Mouse (Mus musculus) left cerebral cortex, postnatal 10 days (tissue): ENCODE measurements around the gene Abr. TPM values are rescaled to one million over a fixed set of nuclear protein-coding genes. Genes with fewer than 3 reads are reported as not detected.

ENCODE experiments used
- DNase-seq, 2 experiments: peaks; one replicate each; pipeline ENCODE4 v3.0.0; 2021 to 2022; ENCODE audit warnings: low spot score in 2 of 2, mixed read lengths in 1 of 2; ENCODE audit errors: extremely low spot score in 1 of 2
- intact Hi-C: fragments of 180-260 bp; cut with DNase I; formaldehyde crosslinking; loops from one replicate; pipeline ENCODE4 v1.15.1; 2025
- total RNA-seq, 2 experiments: library from RNA; stranded (reverse); gene quantifications; 2 replicates each; pipeline ENCODE4 v1.2.3; 2021

The Abr gene
- total RNA-seq, 2 experiments from 2014 or later = 322 to 328 TPM

DNA sequence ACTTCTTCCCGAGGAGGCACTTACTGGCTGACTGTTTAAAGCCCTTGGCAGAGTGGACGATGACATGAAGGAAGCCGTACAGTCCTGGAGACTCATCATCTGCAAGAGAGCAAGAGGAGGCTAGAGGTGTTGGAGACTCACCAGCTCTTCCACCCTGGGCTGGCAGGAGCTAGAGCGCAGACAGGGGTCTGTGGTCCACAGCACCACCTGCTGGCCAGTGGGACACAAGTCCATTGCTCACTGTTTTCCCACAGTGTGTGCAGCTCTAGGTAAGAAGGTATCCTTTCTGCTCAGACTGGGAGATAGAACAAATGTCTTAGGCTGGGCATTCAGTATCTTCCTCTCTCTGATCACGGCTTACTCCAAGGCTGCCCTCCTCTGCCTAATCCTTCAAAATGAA is 167.6 kb downstream of the Abr start:
- intact Hi-C loops = loop anchor here (2.0 to 10.0 kb wide), 2 partner anchors 38 to 120 kb away; no protein-coding TSS in a partner anchor
- DNase-seq = peak; percentile 51 to 86

DNA sequence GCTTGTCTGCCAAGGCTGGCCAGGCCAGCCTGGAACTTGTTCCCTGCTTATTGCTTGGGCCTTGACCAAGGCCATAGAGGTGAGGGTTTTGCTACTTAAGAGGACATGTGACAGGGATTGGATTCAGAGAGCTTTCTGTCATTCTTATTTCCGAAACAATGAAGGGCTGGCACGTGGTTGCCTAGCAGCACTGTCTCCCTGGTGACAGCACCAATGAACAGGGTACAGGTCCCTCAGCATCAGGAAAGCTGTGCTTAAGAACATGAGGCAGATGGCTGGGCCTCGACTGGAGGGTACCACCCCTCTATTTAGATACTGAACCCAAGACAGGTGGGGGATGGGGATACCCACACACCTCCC is 171.9 kb downstream of the Abr start:
- intact Hi-C loops = loop anchor here (10.0 kb wide), 1 partner anchor 125 kb away; no protein-coding TSS in a partner anchor
- peak in 1 of 2 experiments; percentile 47 for DNase-seq

DNA sequence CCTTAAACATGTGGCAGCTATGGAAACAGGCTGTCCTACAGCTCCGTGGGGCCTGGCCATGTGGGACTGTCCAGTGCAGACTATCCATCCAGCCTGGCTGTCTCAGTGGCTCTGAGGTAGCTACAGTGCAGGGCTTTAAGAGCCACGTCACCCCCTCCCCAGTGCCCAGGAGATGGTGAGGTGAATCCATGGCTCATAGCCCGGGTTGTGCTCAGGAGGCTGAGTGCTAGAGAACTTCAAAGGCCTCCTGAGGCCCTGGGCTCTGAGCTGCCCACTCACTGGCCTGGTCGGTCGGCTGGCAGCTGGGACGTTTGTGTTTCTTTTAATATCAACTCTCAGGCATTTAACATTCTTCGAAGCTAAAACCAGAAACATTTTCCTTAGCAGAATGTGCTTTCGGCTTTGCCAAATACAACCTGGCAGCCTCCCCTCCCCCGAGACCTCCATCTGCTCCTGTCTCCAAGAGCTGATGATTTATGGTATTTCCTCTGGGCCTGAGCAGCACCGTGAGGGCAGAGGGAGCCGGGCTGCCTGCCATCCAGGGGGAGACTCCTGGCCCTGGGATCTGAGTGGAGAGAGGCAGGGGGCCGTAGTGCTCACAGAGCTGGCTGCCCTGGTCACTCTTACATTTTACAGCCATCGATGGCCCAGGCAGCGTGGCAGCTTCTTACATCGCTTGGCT is 172.5 kb downstream of the Abr start:
- intact Hi-C loops = loop anchor here (10.0 kb wide), 1 partner anchor 125 kb away; no protein-coding TSS in a partner anchor
- DNase-seq = peak; percentile 73 to 75

DNA sequence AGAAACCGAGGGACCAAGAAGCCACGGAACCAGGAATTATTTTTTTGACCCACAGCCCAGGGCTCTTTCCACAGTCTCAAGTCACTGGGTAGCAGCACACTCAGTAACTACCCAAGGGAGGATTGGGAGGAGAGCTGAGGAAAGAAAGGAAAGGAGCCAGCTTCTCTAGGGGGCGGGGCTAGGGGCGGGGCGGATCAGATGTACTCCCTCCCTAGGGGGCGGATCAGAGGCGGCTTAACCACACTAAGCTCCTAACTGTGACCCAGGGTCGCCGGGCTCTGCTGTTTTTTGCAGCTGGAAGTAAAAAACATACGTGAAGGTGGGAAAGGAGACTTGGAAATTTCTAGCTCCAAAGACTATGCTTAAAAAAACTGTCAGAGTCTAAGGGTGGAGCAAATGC is 175.9 kb downstream of the Abr start:
- DNase-seq = peak in 1 of 2 experiments; percentile 55
- intact Hi-C loops = no loop called here

DNA sequence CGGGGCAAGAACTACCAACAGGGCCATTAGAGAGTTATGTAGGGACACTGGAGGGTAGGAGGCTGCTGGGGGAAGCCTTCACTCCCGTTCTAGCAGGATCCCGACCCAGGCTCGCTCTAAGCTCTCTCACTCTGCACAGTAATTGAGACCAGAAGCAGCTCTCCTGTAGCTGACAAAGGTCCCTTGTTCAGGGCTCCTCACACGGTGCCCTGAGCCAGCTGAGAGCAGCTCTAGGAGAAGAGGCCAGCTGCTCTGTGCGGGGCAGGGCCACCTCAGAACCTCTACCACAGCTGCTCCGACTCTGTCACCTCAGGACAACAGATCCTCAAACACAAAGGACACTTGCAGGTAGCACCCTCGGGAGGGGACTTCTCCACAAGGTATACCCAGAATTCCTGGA is 176.7 kb downstream of the Abr start:
- intact Hi-C loops = no loop called here
- DNase-seq = no peak

DNA sequence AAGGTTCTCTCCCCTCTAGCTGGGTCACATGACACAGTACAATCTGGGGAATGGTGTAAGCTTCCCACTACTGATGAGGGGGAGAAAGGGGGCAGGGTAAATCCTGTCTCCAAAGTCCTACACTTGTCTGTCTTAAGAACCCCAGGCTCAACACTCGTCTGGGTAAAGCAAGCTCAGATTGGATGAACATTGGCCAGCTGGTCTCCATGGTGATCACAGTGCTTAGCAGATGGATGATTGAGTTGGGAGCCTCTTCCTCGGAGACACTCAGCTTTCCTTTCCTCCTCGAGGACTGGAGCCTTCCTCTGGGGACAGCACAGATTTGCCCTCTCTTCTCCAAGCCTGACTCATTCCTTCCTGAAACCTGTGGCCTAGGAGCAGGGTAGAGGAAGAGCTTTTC is 182.4 kb downstream of the Abr start:
- DNase-seq = peak in 1 of 2 experiments; percentile 65

DNA sequence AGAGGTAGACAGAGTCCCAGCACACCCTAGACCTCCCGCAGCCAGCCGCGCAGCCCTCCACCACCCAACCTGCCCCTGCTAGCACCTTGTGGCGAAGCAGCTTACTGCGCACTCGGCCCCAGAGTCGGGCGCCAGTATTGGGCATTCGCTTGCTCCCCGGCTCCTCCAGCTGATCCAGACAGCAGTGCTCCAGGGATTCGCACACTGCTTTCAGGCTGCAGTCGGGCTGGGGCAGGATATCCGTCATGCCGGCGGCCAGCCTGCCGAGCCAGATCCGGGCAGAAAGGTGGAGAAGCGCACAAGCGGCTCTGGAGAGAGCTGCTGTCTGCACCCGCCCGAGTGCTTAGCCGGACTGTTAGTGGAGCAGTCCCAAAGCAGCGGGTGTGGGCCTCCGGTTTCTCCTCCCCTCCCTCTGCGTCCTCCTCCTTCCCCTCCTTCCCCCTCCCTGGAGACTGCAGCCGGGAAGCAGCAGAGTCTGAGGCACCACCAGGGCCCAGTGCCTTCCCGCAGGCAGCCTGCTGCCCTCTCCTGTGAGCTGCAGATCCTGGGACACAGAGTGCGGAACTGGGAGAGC is 185.2 kb downstream of the Abr start:
- intact Hi-C loops = no loop called here
- DNase-seq = peak in 1 of 2 experiments; percentile 85

More for the DNA sequence above, 182.4 kb downstream of the Abr start:
- intact Hi-C loops = no loop called here

DNA sequence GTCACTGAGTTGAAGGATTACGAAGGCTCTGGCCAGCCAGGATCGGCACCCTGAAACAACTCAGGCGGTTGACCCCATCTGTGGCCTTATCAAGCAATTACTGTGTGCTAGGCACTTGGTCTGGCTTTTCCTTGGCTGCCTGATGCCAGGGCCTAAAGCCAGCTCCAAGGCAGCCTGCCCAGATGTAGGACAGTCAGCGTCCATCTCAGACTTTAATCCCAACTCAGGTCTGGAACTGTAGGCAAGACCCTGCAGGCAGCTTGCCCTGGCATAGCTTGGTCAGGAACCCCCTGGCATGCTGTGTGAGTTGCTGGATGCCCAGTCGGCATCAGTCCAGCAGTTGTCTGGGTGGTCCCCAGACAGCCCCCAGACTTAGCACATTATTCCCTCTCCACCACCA is 186.1 kb downstream of the Abr start:
- DNase-seq = no peak
- intact Hi-C loops = no loop called here

DNA sequence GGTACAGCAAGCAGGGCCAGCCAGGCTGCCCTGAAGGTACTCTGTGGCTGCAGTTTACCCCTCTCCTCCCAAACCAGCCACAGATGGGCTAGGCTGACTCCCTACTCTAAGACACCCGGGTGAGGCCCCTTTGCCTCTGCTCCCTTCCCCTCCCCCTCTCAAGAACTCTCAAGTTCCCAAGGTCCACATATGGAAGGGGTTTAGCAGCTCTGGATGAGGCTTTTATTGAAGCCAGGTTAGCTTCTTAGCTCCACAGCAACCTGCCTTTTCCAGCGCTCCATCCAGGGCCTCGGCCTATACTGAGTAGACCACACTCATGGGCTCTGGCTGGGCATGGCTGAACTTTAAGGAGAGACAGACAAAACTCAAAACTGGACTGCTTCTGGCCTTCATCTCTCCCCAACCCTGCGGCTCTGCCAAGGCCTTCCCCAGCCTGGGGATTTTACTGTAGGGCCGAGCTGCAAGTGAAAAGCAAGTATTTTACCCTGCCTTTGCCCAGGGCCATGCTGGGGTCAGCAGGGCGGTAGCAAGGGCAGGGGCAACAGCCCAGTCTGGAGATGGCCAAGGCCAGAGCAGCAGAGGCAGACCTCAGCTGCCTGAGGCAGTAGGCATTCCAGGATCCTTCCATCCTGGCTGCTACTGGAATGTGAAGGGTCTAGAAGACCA is 192.0 kb downstream of the Abr start:
- intact Hi-C loops = no loop called here
- no peak for DNase-seq

DNA sequence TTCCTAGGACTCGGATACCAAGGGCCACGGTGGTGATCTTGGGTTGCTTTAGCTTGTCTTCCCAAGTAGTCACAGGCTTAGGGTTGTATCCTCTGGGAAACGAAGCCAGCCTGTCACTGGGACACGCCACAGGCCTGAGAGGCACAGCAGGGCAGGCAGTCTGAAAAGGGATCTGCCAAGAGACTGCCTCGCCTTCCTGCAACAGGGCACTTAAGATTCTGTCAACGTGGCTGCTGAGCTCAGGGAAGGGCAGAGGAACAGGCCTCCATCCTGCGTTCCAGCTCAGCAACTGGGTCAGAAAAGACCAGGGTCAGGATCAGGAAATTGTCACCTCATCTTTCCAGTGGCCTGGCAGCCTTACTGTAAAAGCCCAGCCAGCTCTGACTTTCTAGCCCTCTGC is 192.6 kb downstream of the Abr start:
- DNase-seq = no peak
- intact Hi-C loops = no loop called here

DNA sequence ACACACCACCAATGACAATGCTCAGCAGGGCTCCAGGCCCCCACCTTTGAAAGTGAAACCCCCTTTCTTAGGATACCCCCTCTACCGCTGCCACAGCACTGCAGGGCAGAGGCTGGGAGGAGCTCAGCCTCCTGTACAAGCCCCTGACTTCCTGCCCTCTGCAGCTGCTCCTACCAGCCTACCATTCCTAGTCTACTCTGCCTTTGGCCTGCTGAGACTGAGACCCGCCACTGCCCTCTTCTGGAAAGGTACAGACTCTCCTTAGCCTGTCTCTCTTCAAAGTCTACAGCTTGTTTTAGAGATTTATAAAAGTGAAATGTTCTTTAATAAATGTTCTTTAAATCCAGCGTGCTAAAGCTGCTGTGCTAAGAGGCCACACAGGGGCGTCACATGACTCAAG is 193.1 kb downstream of the Abr start:
- intact Hi-C loops = no loop called here
- peak in 1 of 2 experiments; percentile 55 for DNase-seq

DNA sequence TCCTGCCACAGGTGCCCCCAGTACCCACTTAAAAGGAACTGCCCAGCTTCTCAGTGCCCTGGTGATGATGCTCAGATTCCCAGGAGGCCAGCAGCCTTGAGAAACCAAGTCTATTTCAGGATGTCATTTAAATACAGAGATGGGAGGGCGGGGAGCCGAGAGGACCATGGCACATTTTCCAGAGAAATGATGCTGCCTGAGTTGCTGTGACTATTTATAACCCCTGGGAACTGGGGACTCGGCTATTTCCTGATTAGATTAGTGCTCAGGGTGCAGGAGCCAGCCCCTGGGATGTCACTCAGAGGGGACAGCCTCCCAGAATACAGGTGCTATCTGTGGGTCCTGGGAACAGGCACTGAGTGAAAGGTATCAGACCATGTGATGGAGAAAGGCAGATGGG is 194.3 kb downstream of the Abr start:
- DNase-seq = peak in 1 of 2 experiments; percentile 55

DNA sequence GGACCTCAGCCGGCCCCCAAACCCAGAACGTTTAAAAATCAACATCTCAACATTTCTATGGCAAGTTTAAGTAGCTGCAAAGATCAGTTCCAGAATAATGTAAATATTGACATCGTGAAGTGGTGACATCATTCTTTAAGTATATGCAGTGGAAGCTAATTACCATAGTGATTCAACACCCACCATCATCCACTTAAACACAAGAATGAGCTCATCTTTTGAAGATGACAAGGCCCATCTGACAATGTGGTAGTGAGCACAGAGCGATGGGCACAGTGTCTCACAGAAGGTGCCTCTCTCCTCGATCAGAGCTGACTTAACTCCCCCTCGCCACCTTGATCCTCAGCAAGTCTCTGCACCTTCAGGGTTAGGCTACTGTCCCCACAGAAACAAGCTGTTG is 196.4 kb downstream of the Abr start:
- DNase-seq = no peak
- intact Hi-C loops = no loop called here

More for the DNA sequence above, 194.3 kb downstream of the Abr start:
- intact Hi-C loops = no loop called here

DNA sequence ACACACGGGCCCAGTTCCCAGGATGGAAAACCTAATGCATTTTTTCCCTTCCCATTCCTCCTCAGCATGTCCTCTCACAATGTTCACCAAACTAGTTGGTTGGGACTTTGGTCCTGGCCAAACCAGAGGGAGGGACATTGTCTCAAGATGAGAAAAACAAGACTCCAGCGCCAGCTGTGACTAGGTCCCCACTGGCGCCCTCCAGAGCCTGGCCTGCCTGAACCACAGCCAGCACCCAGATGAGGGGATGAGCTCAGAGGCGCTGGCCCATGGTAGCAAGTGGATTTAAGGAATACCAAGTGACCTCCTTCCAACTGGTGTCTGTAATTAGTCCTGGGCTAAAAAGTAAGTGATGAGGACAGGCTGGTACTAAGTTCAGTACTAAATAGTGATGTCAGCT is 201.2 kb downstream of the Abr start:
- DNase-seq = no peak
- intact Hi-C loops = no loop called here

DNA sequence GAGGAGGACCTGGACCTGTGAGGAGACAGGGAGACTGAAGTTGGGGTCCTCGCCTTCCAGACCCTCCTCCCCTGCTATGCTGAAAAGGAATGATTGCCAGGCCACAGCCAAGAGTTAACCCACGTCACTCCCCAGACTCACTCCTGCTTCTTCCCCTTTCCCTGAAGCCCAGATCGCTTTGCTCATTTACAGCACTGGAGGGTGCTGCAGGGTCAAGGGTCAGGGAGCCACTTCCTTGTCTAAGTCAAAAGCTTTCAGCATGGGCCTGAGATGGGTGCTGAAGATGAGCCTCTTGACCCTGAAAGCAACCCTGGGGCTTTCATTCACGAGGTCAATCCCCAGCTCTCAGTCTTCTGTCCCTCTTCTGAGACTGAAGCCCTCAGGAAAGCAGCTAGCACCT is 202.9 kb downstream of the Abr start:
- no peak for DNase-seq
- intact Hi-C loops = loop anchor here (10.0 kb wide), 1 partner anchor 76 kb away; no protein-coding TSS in a partner anchor

DNA sequence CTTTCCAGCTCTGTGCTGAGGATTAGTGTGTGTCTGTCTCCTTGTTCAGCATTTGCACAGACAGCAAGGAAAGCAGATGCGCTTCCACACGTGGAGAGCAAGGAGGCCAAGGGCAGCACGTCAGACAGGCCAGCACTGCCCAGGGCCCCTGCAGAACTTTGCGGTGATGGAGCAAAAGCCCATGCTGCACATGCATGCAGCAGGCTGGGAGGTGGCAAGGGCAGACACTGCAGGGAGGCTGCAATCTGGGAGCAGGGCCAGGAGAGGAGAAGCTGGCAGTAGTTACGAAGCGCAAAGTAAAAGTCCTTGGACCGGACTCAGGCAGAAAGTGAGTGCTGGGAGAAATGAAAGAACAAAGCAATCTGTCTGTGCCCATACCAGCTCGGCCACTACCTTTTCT is 203.7 kb downstream of the Abr start:
- intact Hi-C loops = loop anchor here (10.0 kb wide), 1 partner anchor 76 kb away; no protein-coding TSS in a partner anchor
- DNase-seq = peak; percentile 62 to 67

DNA sequence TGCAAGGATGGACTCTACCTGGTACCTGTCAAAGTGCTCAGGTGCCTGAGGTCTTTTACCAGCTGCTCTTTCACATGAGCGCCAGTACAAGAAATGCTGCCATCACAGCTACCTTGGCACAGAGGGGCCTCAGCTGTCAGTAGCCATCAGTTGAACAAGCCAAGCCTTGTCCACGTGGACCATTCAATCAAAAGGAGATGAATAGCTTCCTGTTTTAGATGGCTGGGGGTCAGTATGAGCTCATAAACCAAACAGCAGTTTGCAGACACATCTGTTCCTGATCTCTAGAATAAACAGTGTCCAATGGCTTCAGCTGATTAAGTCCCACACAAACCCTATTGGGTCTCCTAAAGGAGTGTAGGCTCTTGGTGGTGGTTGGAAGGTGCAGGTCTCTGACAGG is 206.1 kb downstream of the Abr start:
- intact Hi-C loops = loop anchor here (2.0 to 10.0 kb wide), 2 partner anchors 39 to 79 kb away; no protein-coding TSS in a partner anchor

DNA sequence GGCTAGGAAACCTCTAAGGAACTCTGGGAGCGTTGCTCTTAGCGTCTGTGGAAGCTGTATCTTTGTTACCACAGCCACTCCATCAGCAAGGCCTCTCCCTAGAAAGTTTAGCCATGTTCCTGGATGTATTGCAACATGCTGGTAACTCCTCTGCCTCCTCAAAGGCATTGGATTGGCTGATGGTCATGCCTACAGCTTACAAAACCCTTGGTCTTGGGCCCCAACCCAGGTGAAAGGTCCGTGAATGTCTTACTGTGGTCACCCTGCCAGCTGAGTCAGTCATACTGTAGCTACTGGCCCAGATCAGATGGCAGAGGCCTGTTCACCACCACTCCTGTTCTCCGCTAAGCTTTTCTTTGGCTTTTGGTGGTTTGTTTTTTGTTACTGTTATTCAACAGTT is 207.1 kb downstream of the Abr start:
- no peak for DNase-seq
- intact Hi-C loops = loop anchor here (10.0 kb wide), 1 partner anchor 80 kb away; no protein-coding TSS in a partner anchor

More for the DNA sequence above, 206.1 kb downstream of the Abr start:
- no peak for DNase-seq

DNA sequence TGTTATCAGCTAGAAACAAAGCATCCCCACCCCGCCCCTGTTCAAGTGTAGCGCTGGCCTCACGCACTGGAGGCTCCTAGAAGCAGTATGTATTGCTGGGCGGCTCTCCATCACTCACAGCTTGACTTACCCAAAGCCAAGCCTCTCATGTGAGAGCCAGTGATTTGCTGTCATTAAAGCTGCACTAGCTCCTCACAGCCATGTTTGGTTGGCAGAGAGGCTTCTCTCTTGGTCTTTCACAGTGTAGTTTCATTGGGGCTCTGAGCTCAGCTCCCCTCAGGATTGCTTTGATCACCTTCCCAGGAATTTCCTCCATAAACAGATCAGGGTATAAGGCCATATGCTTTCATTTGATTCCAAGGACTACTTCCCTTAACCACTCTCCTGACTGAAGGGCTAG is 208.9 kb downstream of the Abr start:
- DNase-seq = peak in 1 of 2 experiments; percentile 80
- intact Hi-C loops = loop anchor here (10.0 kb wide), 1 partner anchor 82 kb away; no protein-coding TSS in a partner anchor

DNA sequence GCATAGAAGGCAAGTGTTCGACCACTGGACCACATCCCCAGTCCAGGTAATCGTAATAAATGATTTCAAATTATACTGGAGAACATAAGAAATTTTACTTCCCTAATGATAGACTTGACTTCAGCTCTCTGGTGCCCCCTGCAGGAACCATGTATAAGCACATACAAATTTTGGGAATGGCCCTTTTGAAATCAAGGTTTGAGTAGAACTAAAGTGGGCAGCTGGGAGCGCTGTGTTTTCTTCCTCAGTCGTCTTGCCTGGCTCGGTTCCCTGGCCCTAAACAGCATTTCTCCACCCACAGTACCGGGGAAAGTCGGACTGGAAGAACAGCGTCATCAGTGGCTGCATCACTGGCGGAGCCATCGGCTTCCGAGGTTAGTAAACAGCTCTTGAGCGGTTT is 211.3 kb downstream of the Abr start:
- DNase-seq = peak in 1 of 2 experiments; percentile 75
- intact Hi-C loops = loop anchor here (10.0 kb wide), 1 partner anchor 84 kb away; no protein-coding TSS in a partner anchor
